Mouse (Mus musculus): ENCODE results near the gene Tubgcp2. TPM values are rescaled to one million over a fixed set of nuclear protein-coding genes. Genes with fewer than 3 reads are reported as not detected.

Gene Tubgcp2
- polyA plus RNA-seq, 1 experiment from 2014 or later, result 27.4 TPM

DNA sequence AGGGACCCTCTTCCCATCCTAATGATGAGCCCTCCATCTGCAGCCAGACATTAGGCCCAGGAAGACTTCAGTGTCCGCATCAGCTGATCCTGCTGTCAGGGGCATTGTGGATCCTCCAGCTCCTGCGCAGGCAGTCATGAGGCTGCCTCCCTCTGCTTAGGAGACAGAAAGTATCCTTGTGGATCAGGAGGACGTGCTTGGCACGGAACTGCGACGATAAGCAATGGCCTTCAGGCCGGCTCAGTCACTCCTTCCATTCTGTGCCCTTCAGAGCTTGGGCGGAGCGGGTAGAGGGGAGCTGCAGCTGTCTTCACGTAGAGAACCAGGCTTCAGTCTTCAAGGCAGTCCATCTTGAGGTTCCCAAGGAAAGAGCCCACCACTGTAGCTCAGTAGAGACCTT is 75.3 kb downstream of the Tubgcp2 start:
- Histone ChIP-seq H3K4me2 (no peak overlapping the region), H3K4me3 (no peak overlapping the region), H3K36me3 (no peaks in the 10 kb centered on the region), H3K27me3 (peaks cover 23% of the 10 kb centered on the region), H3K4me1 (replicated peaks) (peaks cover 9% of the 10 kb centered on the region), H3K9ac (no peak overlapping the region), H3K27ac (no peak overlapping the region), H3K9me3 (replicated peaks) (no peaks in the 10 kb centered on the region)
- no peak for ATAC-seq (replicated peaks; ENCODE audit: insufficient number of reproducible peaks, insufficient read depth, low FRiP score, low read depth)
- 75% methylated on average over 10 of the region's 10 CpGs for WGBS

DNA sequence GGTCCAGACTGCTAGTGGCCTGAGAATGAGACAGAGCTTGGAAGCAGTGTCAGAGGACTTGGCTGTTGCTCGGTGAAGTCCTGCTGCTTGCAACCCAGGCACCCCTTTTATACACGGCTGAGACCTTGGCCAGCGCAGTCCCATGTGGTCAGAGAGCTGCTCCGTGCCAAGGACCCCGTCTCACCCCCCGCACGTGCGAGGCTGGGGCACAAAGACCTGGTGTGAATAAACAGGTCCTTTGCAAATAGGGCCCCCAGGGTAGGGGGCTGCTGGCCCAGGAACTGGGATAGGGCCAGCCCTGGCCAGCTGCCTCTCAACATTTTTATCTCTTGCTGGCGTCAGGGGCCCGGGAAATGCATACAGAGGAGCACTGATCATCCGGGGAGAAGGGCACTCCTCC is 78.5 kb downstream of the Tubgcp2 start:
- Histone ChIP-seq H3K27ac (no peak overlapping the region), H3K4me1 (replicated peaks) (peaks cover 9% of the 10 kb centered on the region), H3K36me3 (no peaks in the 10 kb centered on the region), H3K9ac (no peak overlapping the region), H3K27me3 (peaks cover 34% of the 10 kb centered on the region), H3K4me2 (no peak overlapping the region), H3K4me3 (no peak overlapping the region), H3K9me3 (replicated peaks) (no peaks in the 10 kb centered on the region)
- 19% methylated on average over 11 of the region's 11 CpGs for WGBS
- ATAC-seq (replicated peaks; ENCODE audit: insufficient number of reproducible peaks, insufficient read depth, low FRiP score, low read depth), result peak; percentile 41; the same call in 1 of the 2 replicates

DNA sequence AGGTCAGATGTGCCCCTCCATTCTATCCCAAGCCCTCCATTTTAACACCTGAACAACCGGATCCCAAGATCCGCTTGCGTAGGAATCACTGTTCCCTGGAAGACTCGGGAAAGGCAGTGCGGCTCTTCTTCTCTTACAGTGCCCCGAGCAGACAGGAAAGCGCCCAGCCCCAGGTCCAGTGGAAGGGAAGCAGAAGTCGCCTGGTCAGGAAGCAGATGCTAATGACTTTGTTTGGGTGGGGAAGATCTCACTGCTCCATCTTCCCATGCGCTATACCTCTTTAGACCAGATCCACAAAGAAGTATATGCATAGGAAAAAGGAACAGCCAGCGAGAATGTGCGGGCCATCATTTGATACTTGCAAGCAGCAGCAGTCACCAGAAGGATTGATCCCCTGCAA is 79.0 kb downstream of the Tubgcp2 start:
- no peak overlapping the region for H3K4me2 ChIP-seq
- no peak overlapping the region for H3K27ac ChIP-seq
- H3K36me3 ChIP-seq, result no peaks in the 10 kb centered on the region
- ATAC-seq (replicated peaks; ENCODE audit: insufficient number of reproducible peaks, insufficient read depth, low FRiP score, low read depth), result no peak
- H3K9ac ChIP-seq, result no peak overlapping the region
- H3K4me1 ChIP-seq (replicated peaks), result peaks cover 9% of the 10 kb centered on the region
- H3K9me3 ChIP-seq (replicated peaks), result no peaks in the 10 kb centered on the region
- WGBS, result 40% methylated on average over 11 of the region's 11 CpGs
- H3K27me3 ChIP-seq, result peaks cover 34% of the 10 kb centered on the region
- H3K4me3 ChIP-seq, result no peak overlapping the region

DNA sequence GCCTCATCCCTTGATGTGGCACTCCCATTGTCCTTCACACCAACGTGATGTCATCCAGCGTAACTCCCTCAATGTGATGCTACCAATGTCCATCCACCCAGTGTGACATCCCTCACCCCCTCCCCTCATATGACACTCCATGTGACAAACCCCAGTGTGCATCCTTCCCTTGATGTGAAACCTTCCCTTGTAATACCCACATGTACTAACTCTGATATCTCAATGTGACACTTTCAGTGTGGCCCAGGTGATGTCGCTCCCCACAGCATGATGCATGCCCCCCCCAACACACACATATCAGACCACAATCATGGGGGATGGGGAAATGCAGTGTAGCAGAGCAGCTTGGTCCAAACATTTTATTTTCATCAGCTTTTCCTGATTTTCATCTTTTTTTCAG is 79.8 kb downstream of the Tubgcp2 start:
- Histone ChIP-seq H3K36me3 (no peaks in the 10 kb centered on the region), H3K9me3 (replicated peaks) (no peaks in the 10 kb centered on the region), H3K27me3 (peaks cover 34% of the 10 kb centered on the region), H3K4me1 (replicated peaks) (peaks cover 9% of the 10 kb centered on the region), H3K4me2 (no peak overlapping the region), H3K27ac (no peak overlapping the region), H3K4me3 (no peak overlapping the region), H3K9ac (no peak overlapping the region)
- WGBS, result 65% methylated on average over 3 of the region's 3 CpGs
- no peak for ATAC-seq (replicated peaks; ENCODE audit: insufficient number of reproducible peaks, insufficient read depth, low FRiP score, low read depth)

DNA sequence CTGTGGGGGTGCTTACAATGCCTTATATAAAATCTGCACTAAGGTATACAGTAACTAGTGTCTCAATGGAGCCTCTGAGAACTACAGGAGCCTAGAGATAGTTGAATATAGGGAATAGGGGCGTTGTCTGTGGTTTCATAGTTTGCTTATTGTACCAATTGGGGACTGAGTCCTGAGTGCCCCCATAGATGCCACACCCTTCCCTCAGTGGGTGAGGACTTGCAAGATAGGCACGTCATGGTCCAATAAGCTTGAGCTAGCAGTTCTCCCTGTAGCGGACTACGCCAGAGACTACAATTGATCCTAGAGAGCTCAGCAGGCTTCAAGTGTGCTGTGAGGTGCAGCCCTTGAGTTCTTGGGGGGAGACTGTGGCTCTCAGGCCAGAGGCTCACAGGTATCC is 81.0 kb downstream of the Tubgcp2 start:
- 92% methylated on average over 4 of the region's 4 CpGs for WGBS
- no peaks in the 10 kb centered on the region for H3K36me3 ChIP-seq
- H3K9me3 ChIP-seq (replicated peaks), result no peaks in the 10 kb centered on the region
- H3K4me2 ChIP-seq, result no peak overlapping the region
- H3K4me3 ChIP-seq, result no peak overlapping the region
- no peak for ATAC-seq (replicated peaks; ENCODE audit: insufficient number of reproducible peaks, insufficient read depth, low FRiP score, low read depth)
- peaks cover 30% of the 10 kb centered on the region for H3K27me3 ChIP-seq
- peaks cover 9% of the 10 kb centered on the region for H3K4me1 ChIP-seq (replicated peaks)
- no peak overlapping the region for H3K27ac ChIP-seq
- no peak overlapping the region for H3K9ac ChIP-seq

DNA sequence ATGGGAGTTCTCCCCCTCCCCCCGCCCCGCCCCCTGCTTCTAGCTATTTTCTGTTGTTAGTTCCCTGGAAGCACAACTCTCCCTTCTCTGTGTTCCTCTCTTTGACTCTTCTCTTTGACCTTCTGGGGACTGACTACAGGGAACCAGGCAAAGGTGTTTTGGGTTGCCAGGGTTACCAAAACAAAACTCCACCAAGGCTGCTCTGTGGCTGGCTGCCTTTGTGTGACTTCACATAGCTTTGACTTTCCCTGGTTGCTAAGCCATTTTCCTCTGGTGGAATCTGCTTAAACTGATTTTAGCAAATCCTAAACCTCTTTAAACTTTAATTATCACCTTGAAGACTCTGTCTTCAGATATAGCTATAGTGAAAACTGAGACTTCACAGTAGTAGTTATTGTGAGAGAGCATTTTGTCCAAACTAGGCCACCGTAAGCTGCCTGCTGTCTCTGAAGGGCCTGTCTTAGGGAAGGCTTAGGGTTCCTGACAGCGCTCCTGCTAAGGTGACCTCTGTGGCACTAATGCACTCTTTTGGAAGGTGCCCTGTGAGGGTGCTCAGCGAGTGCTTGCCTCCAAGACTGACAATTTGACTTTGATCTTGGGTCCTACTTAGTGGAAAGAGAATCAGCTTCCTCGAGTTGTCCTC is 84.4 kb downstream of the Tubgcp2 start:
- no peak for ATAC-seq (replicated peaks; ENCODE audit: insufficient number of reproducible peaks, insufficient read depth, low FRiP score, low read depth)
- Histone ChIP-seq H3K27me3 (peaks cover 42% of the 10 kb centered on the region), H3K27ac (no peak overlapping the region), H3K36me3 (no peaks in the 10 kb centered on the region), H3K4me3 (no peak overlapping the region), H3K9ac (no peak overlapping the region), H3K4me2 (no peak overlapping the region), H3K4me1 (replicated peaks) (peaks cover 3% of the 10 kb centered on the region), H3K9me3 (replicated peaks) (no peaks in the 10 kb centered on the region)
- 63% methylated on average over 6 of the region's 6 CpGs for WGBS

DNA sequence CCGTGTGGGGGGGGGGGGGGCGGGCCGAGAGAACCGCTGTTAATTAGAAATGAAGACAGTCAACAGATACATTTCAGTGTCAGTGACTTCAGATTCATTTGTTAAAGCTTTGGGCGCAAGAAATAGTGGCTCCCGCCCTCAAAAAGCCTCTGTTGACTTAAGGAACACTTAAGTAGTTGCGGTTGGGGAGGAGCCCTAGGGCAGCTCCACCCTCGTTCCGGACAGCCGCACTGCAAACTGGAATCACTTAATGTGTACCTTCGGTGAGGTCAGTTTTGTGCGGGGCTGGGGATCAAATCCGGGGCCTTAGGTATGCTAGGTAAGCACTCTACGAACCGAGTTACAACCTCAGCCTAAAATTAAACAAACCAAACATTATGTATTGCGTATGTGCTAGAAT is 85.4 kb downstream of the Tubgcp2 start:
- Histone ChIP-seq H3K9me3 (replicated peaks) (no peaks in the 10 kb centered on the region), H3K4me2 (peak overlapping the region; percentile 90), H3K9ac (peak overlapping the region; percentile 57), H3K27me3 (peaks cover 41% of the 10 kb centered on the region), H3K27ac (peak overlapping the region; percentile 68), H3K36me3 (no peaks in the 10 kb centered on the region), H3K4me1 (replicated peaks) (peaks cover 3% of the 10 kb centered on the region), H3K4me3 (peak overlapping the region; percentile 61)
- WGBS, result 4% methylated on average over 16 of the region's 16 CpGs
- no peak for ATAC-seq (replicated peaks; ENCODE audit: insufficient number of reproducible peaks, insufficient read depth, low FRiP score, low read depth)

DNA sequence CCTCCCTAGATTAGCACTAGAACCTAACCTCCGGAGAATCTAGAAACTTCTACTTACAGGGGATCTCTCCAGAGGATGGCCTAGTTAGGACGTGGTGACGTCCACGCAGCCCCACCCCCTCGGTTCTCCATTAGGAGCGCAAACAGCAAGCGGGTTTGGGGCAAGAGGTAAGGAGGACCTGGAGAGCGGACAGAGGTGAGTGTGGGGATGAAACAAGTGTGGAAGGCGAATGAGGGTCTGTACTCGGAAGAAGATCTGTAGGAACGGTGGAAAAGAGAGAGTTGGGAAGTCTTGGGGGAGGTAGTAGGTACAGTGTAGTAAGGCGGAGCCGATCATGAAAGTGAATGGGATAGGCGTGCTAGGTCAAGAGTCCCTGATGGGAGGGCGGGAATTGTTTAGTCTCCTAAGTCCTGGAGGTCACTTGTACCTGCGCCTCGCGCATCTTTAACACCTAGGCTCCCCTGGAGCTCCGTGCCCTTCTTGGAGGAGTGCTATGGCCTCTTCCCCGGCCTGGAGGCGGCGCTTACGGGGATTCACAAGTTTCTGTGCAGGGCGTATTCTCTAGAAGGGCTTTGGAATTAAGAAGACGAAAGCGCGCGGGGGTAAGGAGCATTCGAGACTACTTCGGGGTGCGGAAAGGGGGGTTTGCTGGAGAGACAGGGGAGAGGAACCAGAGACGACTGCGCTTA is 86.0 kb downstream of the Tubgcp2 start:
- Histone ChIP-seq H3K9ac (peak overlapping the region; percentile 57), H3K36me3 (no peaks in the 10 kb centered on the region), H3K27ac (peak overlapping the region; percentile 68), H3K9me3 (replicated peaks) (no peaks in the 10 kb centered on the region), H3K4me3 (peak overlapping the region; percentile 61), H3K4me1 (replicated peaks) (peaks cover 3% of the 10 kb centered on the region), H3K4me2 (peak overlapping the region; percentile 90), H3K27me3 (peaks cover 41% of the 10 kb centered on the region)
- ATAC-seq (replicated peaks; ENCODE audit: insufficient number of reproducible peaks, insufficient read depth, low FRiP score, low read depth), result peak; percentile 68
- 0% methylated on average over 33 of the region's 33 CpGs for WGBS

DNA sequence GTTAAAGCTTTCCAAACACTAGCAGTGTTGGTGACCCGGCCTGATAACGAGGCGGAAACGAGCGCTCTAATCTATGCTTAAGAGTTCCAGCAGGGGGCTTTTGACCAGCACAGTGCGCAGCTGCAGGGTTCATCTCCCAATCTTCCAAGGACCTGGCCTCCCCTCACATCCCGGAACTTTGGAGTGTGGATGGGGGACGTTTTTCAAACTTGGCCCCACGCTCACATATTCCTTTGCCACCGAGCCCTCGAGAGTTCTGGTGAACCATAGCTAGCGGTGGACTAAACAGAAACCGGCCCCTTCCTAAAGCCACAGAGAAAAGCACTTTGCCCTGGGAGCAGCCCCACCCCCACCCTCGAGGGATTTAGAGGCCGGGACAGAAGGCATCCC is 86.6 kb downstream of the Tubgcp2 start:
- no peaks in the 10 kb centered on the region for H3K36me3 ChIP-seq
- ATAC-seq (replicated peaks; ENCODE audit: insufficient number of reproducible peaks, insufficient read depth, low FRiP score, low read depth), result peak; percentile 72
- H3K4me3 ChIP-seq, result peak overlapping the region; percentile 61
- peak overlapping the region; percentile 57 for H3K9ac ChIP-seq
- WGBS, result under 1% methylated on average over 15 of the region's 15 CpGs
- peaks cover 42% of the 10 kb centered on the region for H3K27me3 ChIP-seq
- no peaks in the 10 kb centered on the region for H3K9me3 ChIP-seq (replicated peaks)
- H3K27ac ChIP-seq, result peak overlapping the region; percentile 68; the same call in 1 of the 2 replicates
- H3K4me1 ChIP-seq (replicated peaks), result peaks cover 3% of the 10 kb centered on the region
- H3K4me2 ChIP-seq, result peak overlapping the region; percentile 90

DNA sequence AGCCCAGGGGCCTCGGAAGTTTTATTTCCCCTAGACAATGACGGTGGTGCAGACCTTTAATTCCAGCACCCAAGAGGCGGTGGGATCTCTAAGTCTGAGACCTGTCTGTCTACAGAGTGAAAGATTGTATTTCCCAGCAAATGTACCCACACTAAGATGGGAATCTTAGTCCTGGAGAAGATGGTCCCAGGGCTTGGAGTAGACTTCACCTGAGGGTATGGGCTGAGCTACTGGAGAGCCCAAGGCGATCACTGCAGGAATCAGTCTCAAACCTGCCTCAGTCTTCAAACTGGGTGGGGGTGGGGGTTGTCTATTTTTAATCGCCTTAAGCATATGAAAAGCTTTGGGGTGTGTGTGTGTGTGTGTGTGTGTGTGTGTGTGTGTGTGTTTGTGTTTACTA is 90.4 kb downstream of the Tubgcp2 start:
- no peak overlapping the region for H3K4me3 ChIP-seq
- peaks cover 80% of the 10 kb centered on the region for H3K27me3 ChIP-seq
- 33% methylated on average over 5 of the region's 5 CpGs for whole genome bisulfite sequencing
- no peaks in the 10 kb centered on the region for H3K9me3 ChIP-seq (replicated peaks)
- ATAC-seq (replicated peaks; ENCODE audit: insufficient number of reproducible peaks, insufficient read depth, low FRiP score, low read depth), result no peak
- H3K27ac ChIP-seq, result no peak overlapping the region
- no peak overlapping the region for H3K9ac ChIP-seq
- H3K4me2 ChIP-seq, result no peak overlapping the region
- peaks cover 15% of the 10 kb centered on the region for H3K4me1 ChIP-seq (replicated peaks)
- H3K36me3 ChIP-seq, result no peaks in the 10 kb centered on the region
